Mouse (Mus musculus): Measurements from ENCODE around the gene Pard3b.
A peak's percentile ranks its signal among the peaks of the same experiment; 100 is the strongest.

Pard3b gene

GRCm38 (mm10) chr1:62412988-62413387 is 774.4 kb downstream of the Pard3b start:
- peak; percentile 13 for DNase-seq

DNA sequence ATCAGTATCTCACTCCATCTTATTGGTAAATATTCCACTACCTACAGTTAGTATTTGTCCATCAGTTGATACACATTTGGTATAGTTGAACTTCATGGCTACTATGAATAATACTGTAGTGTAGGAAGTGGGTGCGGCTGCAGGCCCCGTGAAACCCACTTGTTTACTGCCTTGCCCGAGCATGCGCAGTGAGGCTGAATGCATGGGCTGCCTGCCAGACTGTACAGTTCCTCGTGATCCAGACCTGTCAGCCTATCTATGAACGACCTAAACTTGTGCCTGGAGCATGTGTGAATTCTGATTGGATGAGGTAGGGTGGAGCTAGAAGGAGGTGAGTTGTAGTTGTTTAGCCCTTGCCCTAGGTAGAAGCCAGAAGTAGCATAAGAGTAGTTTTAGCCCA is 775.9 kb downstream of the Pard3b start:
- DNase-seq: no peak

DNA sequence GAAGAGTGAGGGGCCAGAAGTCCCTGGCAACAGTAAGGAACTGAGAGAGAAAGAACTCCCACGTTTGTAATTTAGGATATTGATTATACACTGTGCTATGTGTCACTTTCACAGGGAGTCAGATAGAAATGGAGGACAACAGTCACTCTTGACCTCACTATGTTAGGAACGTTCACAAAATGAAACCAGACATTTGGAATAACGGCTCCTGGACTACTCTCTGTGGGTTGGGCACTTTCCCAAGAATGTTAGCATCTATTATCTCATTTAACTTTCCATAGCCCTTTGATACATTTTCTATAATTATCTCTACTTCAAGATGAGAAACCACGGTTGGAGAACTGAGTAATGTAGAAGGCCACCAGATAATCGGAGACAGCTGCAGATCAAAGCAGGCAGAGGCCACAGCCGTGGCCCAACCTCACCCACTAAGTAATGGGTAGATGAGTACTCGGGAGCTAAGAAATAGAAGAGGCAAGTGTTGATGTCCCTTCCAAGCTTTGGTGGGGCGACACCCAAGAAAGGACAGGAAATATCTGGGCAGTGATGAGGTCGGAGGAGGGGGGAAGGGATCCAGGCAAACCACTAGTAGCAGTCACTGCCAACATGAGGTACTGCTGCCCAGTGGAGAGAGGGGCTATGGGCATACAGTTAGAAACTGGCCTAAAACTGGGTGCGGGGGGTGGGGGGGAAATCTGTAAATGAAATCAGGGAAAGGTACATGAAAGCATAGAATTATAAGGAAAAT is 778.2 kb downstream of the Pard3b start:
- no peak for DNase-seq

DNA sequence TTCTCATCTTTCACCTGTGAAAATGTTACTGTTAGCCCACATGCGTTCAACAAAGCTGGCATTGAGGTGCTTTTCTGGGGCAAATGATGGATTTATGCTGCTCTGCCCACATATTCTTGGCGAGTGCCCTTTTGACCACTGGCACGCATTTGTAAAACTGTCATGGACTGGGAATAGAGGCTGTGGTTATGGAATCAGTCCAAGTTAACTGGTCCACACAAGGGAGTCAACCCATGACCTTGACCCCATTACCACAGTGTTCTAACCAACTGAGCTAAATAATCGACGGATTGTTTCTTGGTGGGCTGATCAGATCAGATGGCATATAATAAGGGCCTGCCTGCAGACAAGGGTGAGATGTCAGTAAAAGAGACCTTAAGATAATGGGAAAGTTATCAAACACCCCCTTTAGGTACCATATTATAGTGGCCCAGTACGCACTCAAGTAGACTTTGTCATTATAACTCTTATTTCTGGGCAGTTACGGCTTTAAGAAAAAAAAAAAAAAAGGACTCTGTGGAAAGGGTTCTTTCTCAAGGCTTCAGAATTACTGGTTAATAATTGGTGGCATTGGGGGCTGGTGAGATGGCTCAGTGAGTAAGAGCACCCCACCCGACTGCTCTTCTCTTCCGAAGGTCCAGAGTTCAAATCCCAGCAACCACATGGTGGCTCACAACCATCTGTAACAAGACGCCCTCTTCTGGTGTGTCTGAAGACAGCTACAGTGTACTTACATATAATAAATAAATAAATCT is 784.4 kb downstream of the Pard3b start:
- DNase-seq: no peak

- DNase-seq: no peak
Measured at GRCm38 (mm10) chr1:62425369-62425768, 786.7 kb downstream of the Pard3b start.

- no peak for DNase-seq
Measured at GRCm38 (mm10) chr1:62428736-62429135, 790.1 kb downstream of the Pard3b start.

DNA sequence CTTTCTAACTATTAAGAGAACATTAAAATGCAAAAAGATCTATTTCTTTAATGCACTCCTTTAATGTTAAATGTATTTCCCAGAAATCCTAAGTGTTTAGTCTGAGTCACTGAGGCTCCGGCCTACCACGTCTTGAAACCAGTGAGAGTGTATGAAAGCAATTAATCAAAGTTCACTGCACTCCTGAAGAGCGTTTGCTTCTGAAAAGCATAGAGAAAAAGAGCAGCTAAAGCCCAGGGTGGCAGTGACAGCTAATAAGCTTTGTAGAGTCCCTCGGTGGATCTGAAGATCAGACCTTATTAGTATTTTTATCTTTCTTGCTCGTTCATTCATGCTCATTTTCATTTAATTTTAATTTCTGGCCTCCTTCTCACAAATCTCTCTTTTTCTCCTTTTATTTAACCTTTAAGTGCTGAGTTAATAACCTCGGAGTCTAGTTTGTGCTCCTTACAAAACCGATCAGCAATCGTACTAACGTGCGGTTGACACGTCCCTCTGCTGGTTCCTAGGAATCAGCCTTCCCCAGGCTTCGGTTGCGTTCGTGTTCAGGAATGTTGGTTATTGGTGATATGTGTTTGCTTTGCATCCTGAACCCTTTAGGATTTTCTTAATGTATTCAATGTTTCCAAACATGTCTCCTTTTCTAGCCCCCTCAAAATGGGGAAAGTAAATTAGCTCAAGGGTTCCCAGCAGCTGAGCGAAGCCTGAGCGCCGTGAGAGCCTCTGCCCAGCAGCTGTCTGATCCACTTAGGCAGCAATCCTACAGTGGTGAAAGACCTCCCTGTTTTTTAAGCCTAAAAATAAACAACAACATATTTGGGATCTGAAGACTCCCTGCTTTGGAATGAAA is 790.9 kb downstream of the Pard3b start:
- no peak for DNase-seq

DNA sequence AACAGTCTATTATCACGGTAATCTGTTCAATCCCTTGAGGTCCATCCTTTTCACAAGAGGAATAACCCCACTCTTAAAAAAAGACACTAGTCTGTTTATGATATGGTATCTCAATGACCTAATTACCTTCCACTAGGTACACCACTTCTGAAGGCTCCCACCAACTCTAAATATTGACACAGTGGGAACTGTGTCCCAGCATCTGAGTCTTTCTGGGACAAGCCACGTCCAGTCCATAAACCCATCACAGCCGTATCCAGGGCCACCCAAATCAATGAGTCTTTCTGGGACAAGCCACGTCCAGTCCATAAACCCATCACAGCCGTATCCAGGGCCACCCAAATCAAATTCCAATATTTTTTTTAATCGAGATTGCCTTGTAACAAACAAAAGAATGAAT is 792.4 kb downstream of the Pard3b start:
- DNase-seq: no peak

DNA sequence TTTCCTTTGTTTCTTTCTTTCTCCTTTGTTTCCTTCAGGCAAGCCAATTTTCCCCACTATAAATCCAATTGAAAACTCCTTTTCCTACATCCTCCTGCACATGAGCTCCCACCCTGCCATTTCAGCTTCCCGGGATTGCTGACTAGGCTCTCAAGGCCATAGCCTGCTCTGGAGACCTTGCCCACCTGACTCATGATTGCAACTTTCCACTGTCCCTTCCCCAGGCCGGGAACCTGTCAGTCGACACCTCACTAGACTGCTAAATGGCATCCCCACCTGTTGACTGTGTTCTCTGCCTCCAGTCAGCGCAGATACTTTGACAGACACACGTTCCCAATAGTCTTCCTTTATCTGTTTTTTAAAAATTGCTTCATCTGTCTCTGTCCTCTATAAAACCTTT is 795.3 kb downstream of the Pard3b start:
- DNase-seq: no peak

GRCm38 (mm10) chr1:62435844-62436243 is 797.2 kb downstream of the Pard3b start:
- DNase-seq: no peak

GRCm38 (mm10) chr1:62436304-62436703 is 797.7 kb downstream of the Pard3b start:
- no peak for DNase-seq

DNA sequence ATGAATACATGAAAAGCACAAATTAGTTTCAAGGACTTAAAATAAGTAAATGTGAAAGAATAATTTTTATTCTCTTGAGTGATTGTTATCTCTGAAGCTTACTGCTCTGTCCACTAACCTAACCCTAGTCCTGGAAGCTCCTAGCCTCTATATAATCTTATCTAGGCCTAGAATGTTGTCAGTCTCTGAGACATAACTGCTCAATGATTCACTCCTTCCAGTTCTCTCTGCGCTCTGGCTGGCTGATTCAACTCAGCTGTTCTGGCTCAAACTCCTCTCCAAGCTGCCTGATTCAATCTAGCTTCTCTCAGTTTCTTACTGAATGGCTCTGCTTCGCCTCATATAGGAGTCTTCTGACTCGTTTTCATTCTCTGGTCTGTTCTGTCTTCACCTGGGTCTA is 798.9 kb downstream of the Pard3b start:
- no peak for DNase-seq

DNA sequence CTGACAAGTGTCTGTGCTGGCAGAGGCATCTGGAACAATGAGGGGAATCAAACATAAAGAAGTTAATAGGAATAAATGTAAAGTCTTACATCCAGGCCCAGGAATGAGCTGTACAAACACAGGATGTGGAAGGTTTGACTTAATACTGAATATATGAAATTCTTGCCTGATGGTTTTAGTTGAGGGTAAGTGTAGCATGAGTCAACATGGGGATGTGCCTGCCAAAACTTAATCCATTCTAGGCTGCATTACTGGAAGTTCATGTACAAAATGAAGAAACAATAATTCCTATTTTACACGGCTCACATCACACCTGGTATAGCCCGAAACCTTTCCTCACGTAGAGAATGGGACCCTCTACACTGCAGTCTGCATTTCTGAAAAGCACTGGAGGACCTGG is 805.8 kb downstream of the Pard3b start:
- DNase-seq: no peak

GRCm38 (mm10) chr1:62446818-62447217 is 808.2 kb downstream of the Pard3b start:
- DNase-seq: no peak

GRCm38 (mm10) chr1:62449193-62449875 is 810.7 kb downstream of the Pard3b start:
- DNase-seq: no peak

DNA sequence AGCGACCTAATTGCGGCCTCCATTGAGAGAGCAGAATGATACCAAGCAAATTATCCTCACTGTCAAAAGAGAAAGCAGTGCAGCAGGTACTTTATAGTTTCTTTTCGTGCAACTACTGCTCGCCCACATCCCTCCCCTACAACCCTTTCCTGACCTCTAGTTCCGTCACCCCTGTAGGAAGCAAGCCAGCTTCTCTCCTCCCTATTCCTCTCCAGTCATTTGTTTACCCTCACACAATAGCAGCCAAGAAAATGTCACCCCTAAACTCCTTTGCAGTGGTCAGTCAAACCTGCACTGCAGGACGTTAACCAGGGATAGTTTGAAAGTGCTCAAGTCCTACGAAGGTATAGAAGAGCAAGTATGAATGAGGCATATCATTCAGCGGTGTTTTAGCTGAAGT is 826.9 kb downstream of the Pard3b start:
- DNase-seq: peak; percentile 25

DNA sequence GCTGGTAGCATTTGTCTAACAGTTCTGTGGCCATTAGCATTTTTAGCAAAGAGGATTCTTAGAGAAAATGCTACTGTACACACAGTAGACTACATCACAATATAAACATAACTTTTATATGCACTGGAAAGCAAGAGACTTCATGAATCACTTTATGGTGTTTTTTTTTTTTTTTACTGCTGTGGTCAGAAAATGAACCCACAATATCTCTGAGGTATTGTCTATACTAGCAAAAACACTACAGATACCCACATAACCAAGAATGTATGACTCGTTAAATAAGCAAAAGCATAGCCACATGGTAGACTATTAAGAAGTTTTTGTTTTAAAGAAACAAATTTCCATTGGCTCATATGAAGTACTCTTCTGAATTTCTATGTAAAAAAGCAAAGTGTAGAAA is 827.9 kb downstream of the Pard3b start:
- DNase-seq: no peak

DNA sequence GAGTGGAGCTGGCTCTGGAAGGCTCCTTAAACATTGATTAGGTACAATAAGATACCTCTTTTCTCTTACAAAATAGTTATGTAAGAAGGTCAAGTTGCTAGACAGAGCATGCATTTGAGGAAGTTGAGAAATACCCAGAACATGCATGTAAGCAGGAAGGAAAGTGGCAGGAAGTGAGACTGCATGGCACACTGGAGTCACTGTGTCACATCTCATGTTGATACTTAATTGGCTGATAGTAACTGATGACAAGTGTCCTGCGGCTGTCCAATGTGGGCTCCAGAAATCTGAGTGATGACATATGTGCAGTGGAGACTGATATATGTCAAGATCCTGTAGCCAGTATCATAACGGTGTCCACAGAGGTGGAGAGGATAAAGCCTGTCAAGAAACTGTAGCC is 844.4 kb downstream of the Pard3b start:
- peak; percentile 24 for DNase-seq

DNA sequence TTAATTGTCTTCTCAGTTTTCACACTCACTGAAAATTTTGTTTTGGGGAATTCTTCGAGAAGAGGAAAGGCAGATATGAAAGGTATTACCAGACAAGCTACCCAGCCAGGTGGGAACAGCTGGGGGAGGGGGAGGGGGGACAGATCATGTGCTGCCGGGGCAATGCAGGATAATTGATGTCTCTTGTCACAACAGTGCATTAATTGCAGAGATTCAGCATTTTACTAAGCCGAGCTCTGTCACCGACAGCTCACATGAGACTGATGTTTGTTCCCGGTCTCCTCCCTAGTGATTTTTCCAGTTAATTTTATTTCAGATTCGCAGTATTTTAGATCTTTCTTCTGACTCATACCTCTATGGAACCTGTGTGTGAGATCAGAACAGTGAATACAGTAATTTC is 850.2 kb downstream of the Pard3b start:
- DNase-seq: no peak

DNA sequence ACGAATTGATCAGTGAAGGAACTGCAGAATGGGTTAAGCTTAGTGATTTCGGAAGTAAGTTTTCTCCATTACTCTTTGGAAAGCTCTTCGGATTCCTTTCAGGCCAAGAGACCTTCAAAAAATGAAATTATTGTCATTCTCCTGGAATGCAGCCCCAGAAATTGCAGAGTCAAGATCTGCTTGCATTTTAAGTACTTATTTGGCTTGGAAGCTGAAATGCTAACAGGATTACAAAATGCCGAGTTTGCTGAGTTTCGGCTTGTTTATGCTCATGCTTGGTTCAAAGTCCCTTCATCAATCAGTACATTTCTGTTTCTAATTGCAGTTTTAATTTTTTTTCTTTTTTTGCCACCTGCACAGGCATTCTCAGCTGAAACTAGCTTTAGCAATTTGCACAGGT is 860.5 kb downstream of the Pard3b start:
- DNase-seq: peak; percentile 25

DNA sequence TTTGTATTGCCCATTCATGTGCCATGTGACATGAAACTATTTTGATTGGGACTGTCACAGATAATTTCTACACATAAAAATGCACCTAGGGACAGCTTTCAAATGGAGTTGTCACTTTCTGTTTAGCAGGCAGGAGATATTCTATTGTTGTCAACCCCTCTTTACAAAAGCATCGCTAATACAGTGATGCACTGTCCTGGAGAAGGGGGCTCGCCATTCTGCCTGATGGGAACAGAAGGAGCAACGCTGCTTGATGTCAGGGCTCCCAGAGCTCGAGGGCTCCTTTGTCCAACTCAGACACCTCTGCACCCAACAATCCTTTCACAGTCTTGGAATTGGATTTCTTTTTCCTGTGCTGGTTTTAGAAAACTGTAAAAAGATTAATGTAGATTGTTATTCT is 871.9 kb downstream of the Pard3b start:
- DNase-seq: no peak

- no peak for DNase-seq
Measured at GRCm38 (mm10) chr1:62511681-62512080, 873.1 kb downstream of the Pard3b start.

- no peak for DNase-seq
Measured at GRCm38 (mm10) chr1:62518621-62519213, 880.1 kb downstream of the Pard3b start.

Data from lung, postnatal 36 days (tissue).